Mouse (Mus musculus): Measurements from ENCODE around the gene Vmn1r101. TPM values are rescaled to one million over a fixed set of nuclear protein-coding genes. Genes with fewer than 3 reads are reported as not detected.
"Not testable (repeated sequence)": the region's sequence is repeated elsewhere in the genome, so short reads cannot be mapped to it uniquely, and the experiment has no call there.

Gene Vmn1r101
- polyA plus RNA-seq (2021) = not detected

DNA sequence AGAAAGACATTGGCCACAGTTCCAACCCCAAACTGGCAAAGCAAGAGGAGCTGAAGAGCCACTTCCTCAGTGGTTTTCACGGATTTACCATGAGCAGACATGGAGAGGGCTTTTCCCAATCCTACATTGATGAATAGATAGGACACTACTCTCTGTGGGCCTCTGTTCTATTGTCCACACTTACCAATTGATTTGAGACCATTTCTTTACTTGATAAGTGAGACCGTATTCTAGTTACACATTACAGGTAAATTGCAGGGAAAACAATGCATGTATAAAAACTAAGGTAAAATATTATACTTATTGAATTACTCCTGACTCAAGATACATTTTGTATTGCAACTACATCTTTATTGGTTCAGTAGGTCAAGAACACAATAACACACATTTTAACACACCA is at the start of gene Vmn1r101:
TSS of gene Vmn1r101 (minus strand) at position 101 of the 400 bp plus-strand sequence.
- DNase-seq (ENCODE audit: low read depth, low spot score); ATAC-seq; CTCF ChIA-PET; in situ Hi-C loops (cut with MboI; ENCODE audit: low pct_unique_long_range_greater_than_20kb); POLR2A ChIA-PET; H3K27me3 ChIP-seq: not testable (repeated sequence)

DNA sequence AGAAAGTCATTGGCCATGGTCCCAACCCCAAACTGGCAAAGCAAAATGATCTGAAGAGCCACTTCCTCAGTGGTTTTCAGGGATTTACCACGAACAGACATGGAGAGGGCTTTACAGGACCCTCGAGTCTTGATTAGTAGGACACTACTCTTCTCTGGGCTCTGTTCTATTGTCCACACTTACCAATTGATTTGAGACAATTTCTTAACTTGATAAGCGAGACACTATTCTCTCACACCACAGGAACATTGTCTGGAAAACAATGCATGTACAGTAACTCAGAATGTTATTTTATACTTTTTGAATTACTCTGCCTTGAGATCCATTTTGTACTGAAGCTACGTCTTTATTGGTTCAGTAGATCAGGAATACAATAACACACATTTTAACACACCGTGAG is 32.4 kb upstream of the Vmn1r101 start, which contains the start of gene Gm10670:
TSS of gene Gm10670 (minus strand) at position 101 of the 400 bp plus-strand sequence.
- ATAC-seq; CTCF ChIA-PET; POLR2A ChIA-PET; DNase-seq (ENCODE audit: low read depth, low spot score); in situ Hi-C loops (cut with MboI; ENCODE audit: low pct_unique_long_range_greater_than_20kb); H3K27me3 ChIP-seq: not testable (repeated sequence)

DNA sequence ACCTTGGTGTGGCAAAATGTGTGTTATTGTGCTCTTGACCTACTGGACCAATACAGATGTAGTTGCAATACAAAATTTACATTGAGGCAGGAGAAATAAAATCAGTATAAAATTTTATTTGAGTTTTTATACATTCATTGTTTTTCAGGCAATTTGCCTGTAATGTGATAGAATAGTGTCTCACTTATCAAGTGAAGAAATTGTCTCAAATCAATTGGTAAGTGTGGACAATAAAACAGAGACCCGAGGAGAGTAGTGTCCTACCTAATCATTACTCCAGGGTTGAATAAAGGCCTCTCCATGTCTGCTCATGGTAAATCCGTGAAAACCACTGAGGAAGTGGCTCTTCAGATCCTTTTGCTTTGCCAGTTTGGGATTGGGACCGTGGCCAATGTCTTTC is 24.8 kb downstream of the Vmn1r101 start, which contains the start of gene Vmn1r100:
TSS of gene Vmn1r100 (plus strand) at position 301 of the 400 bp plus-strand sequence.
- in situ Hi-C loops (cut with MboI; ENCODE audit: low pct_unique_long_range_greater_than_20kb); CTCF ChIA-PET; DNase-seq (ENCODE audit: low read depth, low spot score); ATAC-seq; POLR2A ChIA-PET; H3K27me3 ChIP-seq: not testable (repeated sequence)

Other genes with a start within 250 kb of the Vmn1r101 start
- not detected for gene Vmn1r95, start 248.9 kb downstream of the Vmn1r101 start, polyA plus RNA-seq (2021)
- not detected for gene Gm6164, start 237.0 kb downstream of the Vmn1r101 start, polyA plus RNA-seq (2021)
- gene Gm4498, start 208.8 kb downstream of the Vmn1r101 start, polyA plus RNA-seq (2021) = not detected
- gene Gm5890, start 179.8 kb downstream of the Vmn1r101 start, polyA plus RNA-seq (2021) = not detected
- not detected for gene Gm4133, start 108.5 kb downstream of the Vmn1r101 start, polyA plus RNA-seq (2021)
- gene Gm5728, start 67.2 kb downstream of the Vmn1r101 start, polyA plus RNA-seq (2021) = not detected
- gene Vmn1r100, start 24.7 kb downstream of the Vmn1r101 start, polyA plus RNA-seq (2021) = not detected
- not detected for gene Gm10670, start 32.3 kb upstream of the Vmn1r101 start, polyA plus RNA-seq (2021)
- gene Vmn1r103, start 67.9 kb upstream of the Vmn1r101 start, polyA plus RNA-seq (2021) = not detected
- gene Vmn1r104, start 91.2 kb upstream of the Vmn1r101 start, polyA plus RNA-seq (2021) = not detected
- not detected for gene Gm5726, start 103.2 kb upstream of the Vmn1r101 start, polyA plus RNA-seq (2021)
- gene Gm4141, start 133.6 kb upstream of the Vmn1r101 start, polyA plus RNA-seq (2021) = not detected
- gene Gm4513, start 156.4 kb upstream of the Vmn1r101 start, polyA plus RNA-seq (2021) = not detected
- not detected for gene Vmn1r107, start 226.3 kb upstream of the Vmn1r101 start, polyA plus RNA-seq (2021)

Data from Patski (cell line).